Mouse (Mus musculus): ENCODE measurements around the gene Cox4i1. TPM values are rescaled to one million over a fixed set of nuclear protein-coding genes. Genes with fewer than 3 reads are reported as not detected.

Cox4i1 gene
- polyA plus RNA-seq, 1 experiment from 2014 or later, result 874 TPM

DNA sequence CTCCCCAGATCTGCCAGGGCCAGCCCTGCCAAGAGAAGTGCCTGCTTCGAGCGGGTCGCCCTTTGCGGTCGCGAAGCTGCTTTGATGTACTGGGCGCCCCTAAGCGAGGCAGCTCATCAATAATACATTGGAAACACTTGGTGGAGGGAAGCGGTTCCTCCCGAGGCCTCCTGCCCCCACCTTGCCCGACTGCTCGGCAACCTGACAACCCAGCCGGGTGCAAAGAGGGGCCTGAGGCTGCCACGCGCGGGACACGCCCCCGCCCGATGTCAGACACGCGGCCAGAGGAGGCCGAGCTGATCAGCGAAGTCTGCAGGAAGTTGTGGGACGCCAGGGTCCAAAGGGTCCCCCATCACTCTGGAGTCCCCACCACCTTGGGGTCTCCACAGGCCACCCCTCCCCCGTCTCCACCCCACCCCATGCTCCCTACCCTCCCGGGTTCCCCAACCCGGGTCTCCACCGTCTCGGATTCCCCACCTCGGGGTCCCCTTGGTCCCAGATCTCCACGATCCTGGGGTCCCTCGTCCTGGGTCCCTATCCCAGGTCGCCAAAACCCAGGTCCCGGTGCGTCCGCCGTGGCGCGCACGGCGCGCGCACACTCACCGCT is 34.3 kb upstream of the Cox4i1 start:
- Histone ChIP-seq H3K27ac (replicated peaks) (peak overlapping the region; percentile 67; the same call in 1 of the 2 replicates), H3K9me3 (peaks cover 3% of the 10 kb centered on the region), H3K4me1 (peaks cover 39% of the 10 kb centered on the region), H3K27me3 (replicated peaks; ENCODE audit: low read depth, poor library complexity, severe bottlenecking) (peaks cover 82% of the 10 kb centered on the region), H3K4me3 (peak overlapping the region; percentile 74), H3K36me3 (replicated peaks) (no peaks in the 10 kb centered on the region)
- WGBS, result 1% methylated on average over 44 of the region's 44 CpGs
- peak; percentile 46 for DNase-seq (ENCODE audit: low spot score)

GRCm38 (mm10) chr8:120634329-120634839 is 33.6 kb upstream of the Cox4i1 start:
- Histone ChIP-seq H3K4me1 (peaks cover 37% of the 10 kb centered on the region), H3K9me3 (peaks cover 3% of the 10 kb centered on the region), H3K36me3 (replicated peaks) (no peaks in the 10 kb centered on the region), H3K27ac (replicated peaks) (peak overlapping the region; percentile 67; the same call in 1 of the 2 replicates), H3K27me3 (replicated peaks; ENCODE audit: low read depth, poor library complexity, severe bottlenecking) (peaks cover 77% of the 10 kb centered on the region), H3K4me3 (peak overlapping the region; percentile 74)
- under 1% methylated on average over 41 of the region's 42 CpGs for WGBS
- DNase-seq (ENCODE audit: low spot score), result peak; percentile 63

GRCm38 (mm10) chr8:120641245-120641644 is 26.8 kb upstream of the Cox4i1 start:
- WGBS, result 38% methylated on average over 8 of the region's 8 CpGs
- Histone ChIP-seq H3K36me3 (replicated peaks) (no peaks in the 10 kb centered on the region), H3K27ac (replicated peaks) (no peak overlapping the region), H3K4me1 (peaks cover 7% of the 10 kb centered on the region), H3K4me3 (no peak overlapping the region), H3K9me3 (no peaks in the 10 kb centered on the region; the same call in 1 of the 2 replicates), H3K27me3 (replicated peaks; ENCODE audit: low read depth, poor library complexity, severe bottlenecking) (peaks cover 8% of the 10 kb centered on the region; the same call in 1 of the 2 replicates)
- DNase-seq (ENCODE audit: low spot score), result no peak

DNA sequence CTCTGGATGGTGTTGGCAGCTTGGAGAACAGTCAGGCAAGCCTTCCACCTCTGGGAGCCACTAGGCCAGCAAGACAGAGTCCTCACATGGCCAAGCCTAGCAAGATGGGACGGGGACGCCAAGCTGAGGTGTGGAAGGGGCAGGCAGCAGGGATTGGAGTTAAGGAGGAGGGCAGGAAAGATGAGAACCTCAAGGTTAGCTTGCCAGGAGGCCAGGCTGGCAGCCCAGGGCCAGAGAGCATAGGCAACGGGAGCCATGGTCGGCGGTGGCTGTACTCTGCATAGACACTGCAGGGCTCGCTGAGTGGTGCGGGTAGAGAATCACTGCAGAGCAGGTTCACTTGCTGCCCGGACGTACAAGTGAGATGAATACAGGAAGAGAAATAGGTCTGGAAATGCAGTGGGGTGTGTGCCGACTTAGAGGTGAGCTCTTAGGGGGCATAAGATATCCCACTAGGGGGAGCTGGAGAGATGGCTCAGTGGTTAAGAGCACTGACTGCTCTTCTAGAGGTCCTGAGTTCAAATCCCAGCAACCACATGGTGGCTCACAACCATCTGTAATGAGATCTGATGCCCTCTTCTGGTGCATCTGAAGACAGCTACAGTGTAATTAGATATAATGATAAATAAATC is 25.9 kb upstream of the Cox4i1 start:
- Histone ChIP-seq H3K4me3 (no peak overlapping the region), H3K27ac (replicated peaks) (no peak overlapping the region), H3K4me1 (peaks cover 7% of the 10 kb centered on the region), H3K9me3 (no peaks in the 10 kb centered on the region; the same call in 1 of the 2 replicates), H3K27me3 (replicated peaks; ENCODE audit: low read depth, poor library complexity, severe bottlenecking) (no peaks in the 10 kb centered on the region; the same call in 1 of the 2 replicates), H3K36me3 (replicated peaks) (no peaks in the 10 kb centered on the region)
- no peak for DNase-seq (ENCODE audit: low spot score)
- WGBS, result 80% methylated on average over 10 of the region's 10 CpGs

GRCm38 (mm10) chr8:120644663-120645062 is 23.4 kb upstream of the Cox4i1 start:
- 89% methylated on average over 7 of the region's 7 CpGs for WGBS
- Histone ChIP-seq H3K27me3 (replicated peaks; ENCODE audit: low read depth, poor library complexity, severe bottlenecking) (no peaks in the 10 kb centered on the region; the same call in 1 of the 2 replicates), H3K4me3 (no peak overlapping the region), H3K4me1 (peaks cover 19% of the 10 kb centered on the region), H3K36me3 (replicated peaks) (no peaks in the 10 kb centered on the region; the same call in 1 of the 2 replicates), H3K9me3 (no peaks in the 10 kb centered on the region), H3K27ac (replicated peaks) (no peak overlapping the region)
- DNase-seq (ENCODE audit: low spot score), result no peak

GRCm38 (mm10) chr8:120647532-120647931 is 20.5 kb upstream of the Cox4i1 start, which contains the start of gene 1190005I06Rik:
1190005I06Rik (minus strand) TSS chr8:120647632.
- H3K36me3 ChIP-seq (replicated peaks), result peaks cover 20% of the 10 kb centered on the region
- peaks cover 12% of the 10 kb centered on the region for H3K4me1 ChIP-seq
- H3K27me3 ChIP-seq (replicated peaks; ENCODE audit: low read depth, poor library complexity, severe bottlenecking), result no peaks in the 10 kb centered on the region
- H3K27ac ChIP-seq (replicated peaks), result no peak within 1 kb of the TSS
- no peaks in the 10 kb centered on the region for H3K9me3 ChIP-seq
- no peak for DNase-seq (ENCODE audit: low spot score)
- 38% methylated on average over 7 of the region's 7 CpGs for WGBS
- H3K4me3 ChIP-seq, result no peak within 1 kb of the TSS

- Histone ChIP-seq H3K36me3 (replicated peaks) (peaks cover 94% of the 10 kb centered on the region), H3K4me3 (no peak overlapping the region), H3K4me1 (no peaks in the 10 kb centered on the region), H3K27ac (replicated peaks) (no peak overlapping the region), H3K9me3 (no peaks in the 10 kb centered on the region), H3K27me3 (replicated peaks; ENCODE audit: low read depth, poor library complexity, severe bottlenecking) (no peaks in the 10 kb centered on the region)
- 90% methylated on average over 7 of the region's 7 CpGs for WGBS
- DNase-seq (ENCODE audit: low spot score), result no peak
Observed at GRCm38 (mm10) chr8:120656322-120657052, 11.5 kb upstream of the Cox4i1 start.

- Histone ChIP-seq H3K9me3 (no peaks in the 10 kb centered on the region), H3K27me3 (replicated peaks; ENCODE audit: low read depth, poor library complexity, severe bottlenecking) (no peaks in the 10 kb centered on the region), H3K36me3 (replicated peaks) (peaks cover 88% of the 10 kb centered on the region), H3K4me3 (no peak overlapping the region), H3K4me1 (no peaks in the 10 kb centered on the region), H3K27ac (replicated peaks) (no peak overlapping the region)
- WGBS, result 91% methylated on average over 8 of the region's 8 CpGs
- no peak for DNase-seq (ENCODE audit: low spot score)
Observed at GRCm38 (mm10) chr8:120657415-120657814, 10.6 kb upstream of the Cox4i1 start.

- Histone ChIP-seq H3K4me3 (no peak overlapping the region), H3K27ac (replicated peaks) (no peak overlapping the region), H3K9me3 (no peaks in the 10 kb centered on the region), H3K27me3 (replicated peaks; ENCODE audit: low read depth, poor library complexity, severe bottlenecking) (no peaks in the 10 kb centered on the region), H3K4me1 (peaks cover 41% of the 10 kb centered on the region), H3K36me3 (replicated peaks) (peaks cover 43% of the 10 kb centered on the region)
- 86% methylated on average over 6 of the region's 6 CpGs for WGBS
- DNase-seq (ENCODE audit: low spot score), result no peak
Observed at GRCm38 (mm10) chr8:120664566-120664965, 3.5 kb upstream of the Cox4i1 start.

DNA sequence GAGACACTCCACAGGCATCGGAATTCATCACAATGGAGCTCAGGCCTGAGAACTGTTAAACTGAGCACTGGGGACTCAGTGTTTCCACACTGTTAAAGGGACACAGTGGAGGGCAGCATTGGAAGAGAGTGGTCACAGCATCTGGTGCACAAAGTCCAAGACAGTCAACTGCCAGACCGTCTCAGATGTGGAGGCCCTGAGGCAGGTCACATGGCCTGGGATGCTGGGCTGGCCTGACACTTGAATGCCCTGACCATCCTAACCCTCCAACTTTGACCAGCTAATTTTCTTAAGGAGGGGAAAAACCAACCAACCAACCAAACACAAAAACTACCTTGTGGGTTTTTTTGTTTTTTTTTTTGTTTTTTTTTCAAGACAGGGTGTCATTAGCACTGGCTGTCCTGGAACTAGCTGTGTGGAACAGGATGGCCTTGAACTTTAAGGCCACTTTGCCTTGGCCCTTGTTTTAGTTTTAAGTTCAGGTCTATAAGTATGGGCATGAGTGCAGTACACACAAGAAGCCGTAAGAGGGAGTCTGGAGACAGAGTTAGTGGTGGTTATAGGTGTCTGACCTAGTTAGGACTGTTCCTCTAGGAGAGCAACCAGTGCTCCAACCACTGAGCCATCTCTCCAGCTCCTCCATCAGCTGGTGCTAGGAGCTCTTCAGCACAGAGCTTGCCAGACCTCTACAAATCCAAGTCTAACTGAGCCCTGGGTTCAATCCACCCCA is 2.1 kb upstream of the Cox4i1 start:
- WGBS, result 71% methylated on average over 3 of the region's 3 CpGs
- H3K27ac ChIP-seq (replicated peaks), result 0 out of 2 replicates have a peak overlapping the region, but pooled peaks have one; percentile 93

DNA sequence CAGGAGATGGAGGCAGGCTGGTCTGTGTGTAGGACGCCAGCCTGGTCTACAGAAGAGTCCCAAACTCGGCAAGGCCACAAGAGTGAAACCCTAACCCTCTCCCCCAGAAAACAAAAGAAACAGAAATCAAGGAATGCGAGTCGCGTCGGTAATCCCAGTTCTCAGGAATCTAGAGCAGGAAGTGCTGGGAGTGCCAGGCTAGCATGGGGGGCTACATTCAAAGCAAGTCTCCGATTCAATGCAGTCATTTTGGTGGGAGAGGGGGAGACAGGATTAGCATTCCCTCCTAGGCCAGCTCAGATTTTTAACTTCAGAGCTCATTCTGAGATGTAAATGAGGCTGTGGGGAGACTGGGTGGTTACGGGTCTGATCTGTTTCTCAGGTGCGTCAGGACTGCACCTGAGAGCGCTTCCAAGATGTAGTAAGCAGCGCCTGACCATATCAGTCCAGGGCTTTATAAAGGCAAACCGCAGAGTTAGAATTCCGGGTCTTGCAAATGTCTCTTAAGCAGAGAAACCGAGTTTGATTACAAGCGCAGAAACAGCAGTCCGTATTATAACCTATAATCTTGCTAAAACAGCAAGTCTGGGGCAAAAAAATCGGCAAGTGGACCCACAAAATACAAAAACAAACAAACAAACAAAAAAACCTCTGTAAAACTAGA is 1.1 kb upstream of the Cox4i1 start:
- H3K4me3 ChIP-seq, result peak overlapping the region; percentile 99
- peaks cover 59% of the 10 kb centered on the region for H3K4me1 ChIP-seq
- H3K27me3 ChIP-seq (replicated peaks; ENCODE audit: low read depth, poor library complexity, severe bottlenecking), result no peaks in the 10 kb centered on the region
- H3K27ac ChIP-seq (replicated peaks), result peak overlapping the region; percentile 93
- peak; percentile 36 for DNase-seq (ENCODE audit: low spot score)
- no peaks in the 10 kb centered on the region for H3K9me3 ChIP-seq
- 1% methylated on average over 17 of the region's 17 CpGs for WGBS
- H3K36me3 ChIP-seq (replicated peaks), result peaks cover 50% of the 10 kb centered on the region

More for the DNA sequence above, 2.1 kb upstream of the Cox4i1 start:
- H3K36me3 ChIP-seq (replicated peaks), result peaks cover 43% of the 10 kb centered on the region
- peaks cover 50% of the 10 kb centered on the region for H3K4me1 ChIP-seq
- DNase-seq (ENCODE audit: low spot score), result no peak
- no peaks in the 10 kb centered on the region for H3K9me3 ChIP-seq
- H3K27me3 ChIP-seq (replicated peaks; ENCODE audit: low read depth, poor library complexity, severe bottlenecking), result no peaks in the 10 kb centered on the region
- H3K4me3 ChIP-seq, result peak overlapping the region; percentile 99

Measured in embryonic facial prominence, embryonic 10.5 days (tissue).